Mouse (Mus musculus) liver, embryonic 15.5 days (tissue): ENCODE measurements around the gene Map3k14. TPM values are rescaled to one million over a fixed set of nuclear protein-coding genes. Genes with fewer than 3 reads are reported as not detected.

Experiments used
- ATAC-seq: fragments of 200-750 bp; cut with Nextera tagmentation; 2 replicates; pipeline ENCODE4 v1.8.0; 2017; ENCODE audit warnings: moderate number of reproducible peaks, mild to moderate bottlenecking, moderate library complexity; ENCODE audit not compliant: insufficient read depth
- H3K27ac ChIP-seq: fragments of 300-500 bp; sonication (generic); replicated peaks from 2 replicates; pipeline ENCODE4 v1.5.1; 2015; ENCODE audit warnings: mild to moderate bottlenecking, inconsistent platforms
- H3K27me3 ChIP-seq: fragments of 300-500 bp; sonication (generic); 2 replicates; pipeline ENCODE4 v1.6.1; 2015; ENCODE audit warnings: mild to moderate bottlenecking, inconsistent platforms
- H3K36me3 ChIP-seq: fragments of 300-500 bp; sonication (generic); replicated peaks from 2 replicates; pipeline ENCODE4 v1.6.1; 2015; ENCODE audit warnings: moderate library complexity, mild to moderate bottlenecking, inconsistent platforms
- H3K4me1 ChIP-seq: fragments of 300-500 bp; sonication (generic); replicated peaks from 2 replicates; pipeline ENCODE4 v1.6.1; 2015; ENCODE audit warnings: inconsistent platforms
- H3K4me2 ChIP-seq: fragments of 300-500 bp; sonication (generic); 2 replicates; pipeline ENCODE4 v1.6.1; 2015; ENCODE audit warnings: moderate library complexity, mild to moderate bottlenecking, inconsistent platforms
- H3K4me3 ChIP-seq: fragments of 300-500 bp; sonication (generic); replicated peaks from 2 replicates; pipeline ENCODE4 v1.5.1; 2015; ENCODE audit warnings: mild to moderate bottlenecking, inconsistent platforms
- H3K9ac ChIP-seq: fragments of 300-500 bp; sonication (generic); 2 replicates; pipeline ENCODE4 v1.6.1; 2015; ENCODE audit warnings: moderate library complexity, mild to moderate bottlenecking, inconsistent platforms
- H3K9me3 ChIP-seq: fragments of 300-500 bp; sonication (generic); replicated peaks from 2 replicates; pipeline ENCODE4 v1.6.1; 2016; ENCODE audit warnings: inconsistent platforms
- WGBS: fragments of 180-500 bp; shearing (Covaris S2); methylation state at CpG from one replicate; pipeline ENCODE4 v1.1.7; 2015; ENCODE audit warnings: mixed read lengths; ENCODE audit not compliant: insufficient replicate concordance; 5-methylcytosine and 5-hydroxymethylcytosine counted together
- polyA plus RNA-seq: library from polyadenylated mRNA; unstranded; fragments of >200 nt; fragmentation: Nextera tagmentation; extraction: Ambion mirVana; gene quantifications from 2 replicates; pipeline ENCODE4 v1.2.1, GENCODE M21; 2015

Map3k14 gene
- polyA plus RNA-seq, 1 experiment from 2014 or later: 0.47 TPM

- Histone ChIP-seq H3K4me2 (peak overlapping the region; percentile 37), H3K36me3 (no peaks in the 10 kb centered on the region), H3K4me3 (no peak overlapping the region), H3K27me3 (peaks cover 8% of the 10 kb centered on the region; the same call in 1 of the 2 replicates), H3K9ac (no peak overlapping the region), H3K27ac (peak overlapping the region; percentile 29; the same call in 1 of the 2 replicates), H3K9me3 (no peaks in the 10 kb centered on the region), H3K4me1 (peaks cover 23% of the 10 kb centered on the region)
- 60% methylated on average over 7 of the region's 7 CpGs for WGBS
- ATAC-seq: no peak
These were observed 5.4 kb downstream of the Map3k14 start for GRCm38 (mm10) chr11:103261671-103262411.

- no peak overlapping the region for H3K4me3 ChIP-seq
- ATAC-seq: no peak
- H3K27ac ChIP-seq: no peak overlapping the region
- 0 out of 2 replicates have a peak, but pooled peaks cover under 1% of the 10 kb centered on the region for H3K27me3 ChIP-seq
- H3K9me3 ChIP-seq: no peaks in the 10 kb centered on the region
- 67% methylated on average over 12 of the region's 12 CpGs for WGBS
- no peak overlapping the region for H3K9ac ChIP-seq
- H3K4me1 ChIP-seq: peaks cover 11% of the 10 kb centered on the region
- no peak overlapping the region for H3K4me2 ChIP-seq
- H3K36me3 ChIP-seq: no peaks in the 10 kb centered on the region
These were observed 6.6 kb downstream of the Map3k14 start for GRCm38 (mm10) chr11:103260515-103261192.

DNA sequence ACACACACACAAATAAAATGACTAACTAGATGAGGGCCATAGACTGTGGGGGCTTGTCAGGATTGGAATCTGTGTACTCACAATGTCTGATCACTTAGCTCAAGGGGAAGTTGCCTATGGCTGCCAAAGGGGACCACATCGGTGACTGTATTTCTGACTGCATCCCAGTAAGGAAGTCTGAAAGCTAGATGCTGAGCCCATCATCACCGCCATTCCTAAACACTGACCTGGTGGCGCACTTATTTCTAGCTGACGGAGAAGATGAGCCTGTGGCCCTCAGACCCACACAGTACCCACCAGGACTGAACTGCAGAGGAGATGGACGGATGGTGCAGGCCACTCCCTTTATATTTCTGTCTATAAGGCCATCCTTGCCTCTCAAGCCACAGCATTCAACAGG, 7.2 kb downstream of the Map3k14 start:
- Histone ChIP-seq H3K36me3 (no peaks in the 10 kb centered on the region), H3K4me2 (no peak overlapping the region), H3K9ac (no peak overlapping the region), H3K9me3 (no peaks in the 10 kb centered on the region), H3K27ac (no peak overlapping the region), H3K4me1 (peaks cover 11% of the 10 kb centered on the region), H3K4me3 (no peak overlapping the region), H3K27me3 (no peaks in the 10 kb centered on the region)
- WGBS: 75% methylated on average over 5 of the region's 5 CpGs
- no peak for ATAC-seq

GRCm38 (mm10) chr11:103257938-103258481, 9.3 kb downstream of the Map3k14 start:
- Histone ChIP-seq H3K4me1 (peaks cover 11% of the 10 kb centered on the region), H3K27ac (no peak overlapping the region), H3K9ac (no peak overlapping the region), H3K9me3 (no peaks in the 10 kb centered on the region), H3K36me3 (no peaks in the 10 kb centered on the region), H3K27me3 (no peaks in the 10 kb centered on the region), H3K4me3 (no peak overlapping the region), H3K4me2 (0 out of 2 replicates have a peak overlapping the region, but pooled peaks have one; percentile 2)
- ATAC-seq: no peak; the same call in 1 of the 2 replicates
- WGBS: 29% methylated on average over 4 of the region's 4 CpGs

GRCm38 (mm10) chr11:103253605-103254004, 13.7 kb downstream of the Map3k14 start:
- Histone ChIP-seq H3K9ac (no peak overlapping the region), H3K36me3 (no peaks in the 10 kb centered on the region), H3K4me2 (no peak overlapping the region), H3K4me3 (no peak overlapping the region), H3K4me1 (peaks cover 12% of the 10 kb centered on the region; the same call in 1 of the 2 replicates), H3K27ac (no peak overlapping the region), H3K27me3 (no peaks in the 10 kb centered on the region), H3K9me3 (no peaks in the 10 kb centered on the region)
- WGBS: 42% methylated on average over 5 of the region's 5 CpGs
- no peak for ATAC-seq

DNA sequence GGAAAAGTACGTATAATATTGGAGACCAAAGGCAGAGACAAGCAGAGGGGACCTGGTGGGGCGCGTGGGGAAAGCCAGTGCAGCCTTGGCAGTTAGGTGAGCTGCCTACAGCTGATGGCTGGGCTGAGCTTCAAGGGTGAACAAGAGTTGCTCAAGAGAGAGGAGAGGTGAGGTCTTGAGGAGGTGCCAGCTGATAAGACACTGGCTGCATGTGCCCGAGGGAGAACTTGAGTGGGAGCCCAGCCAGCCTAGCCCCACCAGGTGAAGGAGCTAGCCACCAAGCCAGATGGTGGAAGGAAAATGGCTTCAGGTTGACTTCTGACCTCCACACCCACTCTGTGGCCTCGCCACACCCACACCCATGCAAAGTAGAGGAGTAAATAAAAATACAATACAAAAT, 14.9 kb downstream of the Map3k14 start:
- no peak for ATAC-seq

DNA sequence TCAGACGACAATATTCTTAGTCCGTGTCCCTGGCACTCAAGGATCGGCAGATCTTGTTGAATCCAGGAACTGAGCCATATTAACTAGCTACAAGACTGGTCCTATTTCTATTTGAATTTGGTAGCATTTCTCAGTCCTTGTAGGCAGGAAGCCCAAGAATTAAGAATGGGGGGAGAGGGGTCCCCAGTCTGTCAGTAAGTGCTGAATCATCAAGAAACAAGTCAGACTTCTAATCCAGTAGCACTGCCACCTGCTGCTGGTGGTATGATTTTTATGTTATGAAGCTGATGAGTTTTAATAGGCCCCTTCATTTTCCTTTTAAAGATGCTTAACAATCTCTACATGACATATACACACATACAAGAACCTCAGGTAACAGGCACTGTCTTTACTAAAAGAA, 16.9 kb downstream of the Map3k14 start:
- WGBS: 80% methylated on average over 3 of the region's 3 CpGs
- no peaks in the 10 kb centered on the region for H3K36me3 ChIP-seq
- no peak overlapping the region for H3K27ac ChIP-seq
- no peak overlapping the region for H3K9ac ChIP-seq
- peaks cover 28% of the 10 kb centered on the region for H3K4me1 ChIP-seq
- H3K4me2 ChIP-seq: no peak overlapping the region
- H3K27me3 ChIP-seq: no peaks in the 10 kb centered on the region
- no peak for ATAC-seq
- no peaks in the 10 kb centered on the region for H3K9me3 ChIP-seq
- no peak overlapping the region for H3K4me3 ChIP-seq

More for the DNA sequence above, 14.9 kb downstream of the Map3k14 start:
- no peak overlapping the region for H3K27ac ChIP-seq
- WGBS: 54% methylated on average over 5 of the region's 5 CpGs
- no peak overlapping the region for H3K4me2 ChIP-seq
- no peaks in the 10 kb centered on the region for H3K27me3 ChIP-seq
- H3K4me3 ChIP-seq: no peak overlapping the region
- no peaks in the 10 kb centered on the region for H3K9me3 ChIP-seq
- peaks cover 17% of the 10 kb centered on the region; the same call in 1 of the 2 replicates for H3K4me1 ChIP-seq
- no peak overlapping the region for H3K9ac ChIP-seq
- no peaks in the 10 kb centered on the region for H3K36me3 ChIP-seq

- Histone ChIP-seq H3K4me2 (no peak overlapping the region), H3K4me3 (no peak overlapping the region), H3K36me3 (no peaks in the 10 kb centered on the region), H3K4me1 (peaks cover 28% of the 10 kb centered on the region), H3K9ac (no peak overlapping the region), H3K9me3 (no peaks in the 10 kb centered on the region), H3K27me3 (no peaks in the 10 kb centered on the region), H3K27ac (peak overlapping the region; percentile 66)
- 17% methylated on average over 6 of the region's 6 CpGs for WGBS
- ATAC-seq: no peak
These were observed 17.8 kb downstream of the Map3k14 start for GRCm38 (mm10) chr11:103249509-103249908.

GRCm38 (mm10) chr11:103248837-103249236, 18.4 kb downstream of the Map3k14 start:
- ATAC-seq: no peak
- H3K4me1 ChIP-seq: peaks cover 28% of the 10 kb centered on the region
- no peak overlapping the region for H3K4me3 ChIP-seq
- H3K4me2 ChIP-seq: no peak overlapping the region
- no peaks in the 10 kb centered on the region for H3K27me3 ChIP-seq
- H3K27ac ChIP-seq: 0 out of 2 replicates have a peak overlapping the region, but pooled peaks have one; percentile 1
- 45% methylated on average over 5 of the region's 5 CpGs for WGBS
- no peak overlapping the region for H3K9ac ChIP-seq
- H3K9me3 ChIP-seq: no peaks in the 10 kb centered on the region
- no peaks in the 10 kb centered on the region for H3K36me3 ChIP-seq

DNA sequence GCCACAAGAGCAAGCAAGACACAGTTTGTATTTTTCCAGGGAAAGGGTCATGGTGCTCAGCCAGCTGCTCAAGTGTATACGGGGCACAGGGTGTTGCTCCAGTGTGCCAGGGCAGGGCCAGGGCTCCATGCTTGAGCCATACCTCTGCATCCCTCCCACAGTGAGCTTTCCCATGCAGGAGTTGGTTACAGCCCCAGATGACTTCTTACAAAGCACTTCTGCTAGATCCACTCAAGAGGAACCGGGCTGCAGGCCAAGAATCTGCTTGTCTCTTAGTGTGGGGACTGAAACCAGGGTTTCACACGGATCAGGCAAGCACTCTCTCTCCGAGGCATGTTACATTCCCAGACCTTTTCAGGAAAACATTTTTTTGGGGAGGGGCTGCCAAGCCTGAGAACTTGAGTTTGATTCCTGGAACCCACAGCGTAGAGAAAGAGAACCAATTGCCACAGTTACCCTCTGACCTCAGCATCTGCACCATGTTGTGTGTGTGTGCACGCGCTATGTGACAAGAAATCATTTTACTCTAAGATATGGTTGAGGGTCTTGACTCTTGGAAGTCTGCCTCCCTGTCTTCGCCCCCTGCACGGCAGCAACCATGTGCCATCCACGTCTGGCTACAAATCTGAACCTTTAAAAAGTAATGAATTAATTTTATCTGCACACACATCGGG, 19.6 kb downstream of the Map3k14 start:
- 69% methylated on average over 11 of the region's 11 CpGs for WGBS
- no peaks in the 10 kb centered on the region for H3K36me3 ChIP-seq
- no peak overlapping the region for H3K4me2 ChIP-seq
- H3K27me3 ChIP-seq: no peaks in the 10 kb centered on the region
- peaks cover 28% of the 10 kb centered on the region for H3K4me1 ChIP-seq
- H3K9me3 ChIP-seq: no peaks in the 10 kb centered on the region
- H3K9ac ChIP-seq: no peak overlapping the region
- H3K4me3 ChIP-seq: no peak overlapping the region
- no peak for ATAC-seq
- H3K27ac ChIP-seq: no peak overlapping the region
